Mouse (Mus musculus): ENCODE results near the gene Adam8. TPM values are rescaled to one million over a fixed set of nuclear protein-coding genes. Genes with fewer than 3 reads are reported as not detected.
A peak's percentile ranks its signal among the peaks of the same experiment; 100 is the strongest.

Gene Adam8
- polyA plus RNA-seq, 1 experiment from 2014 or later = 2.4 TPM

- Histone ChIP-seq H3K4me1 (ENCODE audit: control insufficient read depth, insufficient read depth, low read length) (peaks cover 9% of the 10 kb centered on the region), H3K9me3 (ENCODE audit: control insufficient read depth, low read length) (no peaks in the 10 kb centered on the region), H3K27me3 (replicated peaks; ENCODE audit: control insufficient read depth, insufficient read depth, low read length) (no peaks in the 10 kb centered on the region), H3K4me3 (ENCODE audit: low read depth, low read length) (no peak overlapping the region), H3K27ac (replicated peaks; ENCODE audit: low read depth, low read length) (no peak overlapping the region), H3K9ac (ENCODE audit: low read depth, low read length) (no peak overlapping the region), H3K4me2 (ENCODE audit: low read depth, low read length) (no peak overlapping the region), H3K36me3 (ENCODE audit: control insufficient read depth, insufficient read depth, low read length) (no peaks in the 10 kb centered on the region)
- no peak for ATAC-seq (ENCODE audit: low read depth)
- DNase-seq (ENCODE audit: low spot score) = no peak
- 86% methylated on average over 10 of the region's 10 CpGs for WGBS
Measured at GRCm38 (mm10) chr7:139974307-139974706, 18.1 kb downstream of the Adam8 start.

- Histone ChIP-seq H3K27ac (replicated peaks; ENCODE audit: low read depth, low read length) (no peak overlapping the region), H3K4me3 (ENCODE audit: low read depth, low read length) (no peak overlapping the region), H3K4me1 (ENCODE audit: control insufficient read depth, insufficient read depth, low read length) (peaks cover under 1% of the 10 kb centered on the region; the same call in 1 of the 2 replicates), H3K4me2 (ENCODE audit: low read depth, low read length) (no peak overlapping the region), H3K9ac (ENCODE audit: low read depth, low read length) (no peak overlapping the region), H3K9me3 (ENCODE audit: control insufficient read depth, low read length) (no peaks in the 10 kb centered on the region), H3K27me3 (replicated peaks; ENCODE audit: control insufficient read depth, insufficient read depth, low read length) (no peaks in the 10 kb centered on the region), H3K36me3 (ENCODE audit: control insufficient read depth, insufficient read depth, low read length) (no peaks in the 10 kb centered on the region)
- DNase-seq (ENCODE audit: low spot score) (no peak), ATAC-seq (ENCODE audit: low read depth) (no peak)
Measured at GRCm38 (mm10) chr7:139972923-139973331, 19.4 kb downstream of the Adam8 start.

- Histone ChIP-seq H3K36me3 (ENCODE audit: control insufficient read depth, insufficient read depth, low read length) (no peaks in the 10 kb centered on the region), H3K9ac (ENCODE audit: low read depth, low read length) (no peak overlapping the region), H3K4me3 (ENCODE audit: low read depth, low read length) (no peak overlapping the region), H3K4me2 (ENCODE audit: low read depth, low read length) (no peak overlapping the region), H3K4me1 (ENCODE audit: control insufficient read depth, insufficient read depth, low read length) (no peaks in the 10 kb centered on the region), H3K27me3 (replicated peaks; ENCODE audit: control insufficient read depth, insufficient read depth, low read length) (no peaks in the 10 kb centered on the region), H3K27ac (replicated peaks; ENCODE audit: low read depth, low read length) (no peak overlapping the region), H3K9me3 (ENCODE audit: control insufficient read depth, low read length) (no peaks in the 10 kb centered on the region)
- DNase-seq (ENCODE audit: low spot score) = no peak
- 70% methylated on average over 6 of the region's 6 CpGs for WGBS
- ATAC-seq (ENCODE audit: low read depth) = no peak
Measured at GRCm38 (mm10) chr7:139971436-139971835, 20.9 kb downstream of the Adam8 start.

- ATAC-seq (ENCODE audit: low read depth) (peak; percentile 41; the same call in 1 of the 2 replicates), DNase-seq (ENCODE audit: low spot score) (no peak)
- WGBS = 67% methylated on average over 5 of the region's 5 CpGs
- Histone ChIP-seq H3K4me2 (ENCODE audit: low read depth, low read length) (no peak overlapping the region), H3K27me3 (replicated peaks; ENCODE audit: control insufficient read depth, insufficient read depth, low read length) (no peaks in the 10 kb centered on the region), H3K4me1 (ENCODE audit: control insufficient read depth, insufficient read depth, low read length) (no peaks in the 10 kb centered on the region), H3K27ac (replicated peaks; ENCODE audit: low read depth, low read length) (no peak overlapping the region), H3K9me3 (ENCODE audit: control insufficient read depth, low read length) (no peaks in the 10 kb centered on the region), H3K36me3 (ENCODE audit: control insufficient read depth, insufficient read depth, low read length) (no peaks in the 10 kb centered on the region), H3K9ac (ENCODE audit: low read depth, low read length) (no peak overlapping the region), H3K4me3 (ENCODE audit: low read depth, low read length) (no peak overlapping the region)
Measured at GRCm38 (mm10) chr7:139970979-139971378, 21.4 kb downstream of the Adam8 start.

- Histone ChIP-seq H3K36me3 (ENCODE audit: control insufficient read depth, insufficient read depth, low read length) (no peaks in the 10 kb centered on the region), H3K4me2 (ENCODE audit: low read depth, low read length) (no peak overlapping the region), H3K4me1 (ENCODE audit: control insufficient read depth, insufficient read depth, low read length) (no peaks in the 10 kb centered on the region), H3K27me3 (replicated peaks; ENCODE audit: control insufficient read depth, insufficient read depth, low read length) (no peaks in the 10 kb centered on the region), H3K9ac (ENCODE audit: low read depth, low read length) (no peak overlapping the region), H3K4me3 (ENCODE audit: low read depth, low read length) (no peak overlapping the region), H3K9me3 (ENCODE audit: control insufficient read depth, low read length) (no peaks in the 10 kb centered on the region), H3K27ac (replicated peaks; ENCODE audit: low read depth, low read length) (no peak overlapping the region)
- ATAC-seq (ENCODE audit: low read depth) (peak; percentile 77), DNase-seq (ENCODE audit: low spot score) (peak; percentile 54)
- WGBS = 73% methylated on average over 10 of the region's 10 CpGs
Measured at GRCm38 (mm10) chr7:139970216-139970919, 22.0 kb downstream of the Adam8 start.

GRCm38 (mm10) chr7:139969348-139970130, 22.8 kb downstream of the Adam8 start:
- peak; percentile 77 for DNase-seq (ENCODE audit: low spot score)
- Histone ChIP-seq H3K27ac (replicated peaks; ENCODE audit: low read depth, low read length) (no peak overlapping the region), H3K9me3 (ENCODE audit: control insufficient read depth, low read length) (no peaks in the 10 kb centered on the region), H3K36me3 (ENCODE audit: control insufficient read depth, insufficient read depth, low read length) (no peaks in the 10 kb centered on the region), H3K9ac (ENCODE audit: low read depth, low read length) (no peak overlapping the region), H3K4me2 (ENCODE audit: low read depth, low read length) (no peak overlapping the region), H3K4me1 (ENCODE audit: control insufficient read depth, insufficient read depth, low read length) (no peaks in the 10 kb centered on the region), H3K27me3 (replicated peaks; ENCODE audit: control insufficient read depth, insufficient read depth, low read length) (no peaks in the 10 kb centered on the region), H3K4me3 (ENCODE audit: low read depth, low read length) (no peak overlapping the region)
- no peak for ATAC-seq (ENCODE audit: low read depth)
- 16% methylated on average over 9 of the region's 10 CpGs for WGBS

- H3K9me3 ChIP-seq (ENCODE audit: control insufficient read depth, low read length) = no peaks in the 10 kb centered on the region
- no peak overlapping the region for H3K4me3 ChIP-seq (ENCODE audit: low read depth, low read length)
- no peaks in the 10 kb centered on the region for H3K27me3 ChIP-seq (replicated peaks; ENCODE audit: control insufficient read depth, insufficient read depth, low read length)
- WGBS = 38% methylated on average over 5 of the region's 5 CpGs
- no peak overlapping the region for H3K27ac ChIP-seq (replicated peaks; ENCODE audit: low read depth, low read length)
- no peak for DNase-seq (ENCODE audit: low spot score)
- H3K4me2 ChIP-seq (ENCODE audit: low read depth, low read length) = no peak overlapping the region
- ATAC-seq (ENCODE audit: low read depth) = no peak
- no peaks in the 10 kb centered on the region for H3K36me3 ChIP-seq (ENCODE audit: control insufficient read depth, insufficient read depth, low read length)
- H3K4me1 ChIP-seq (ENCODE audit: control insufficient read depth, insufficient read depth, low read length) = no peaks in the 10 kb centered on the region
- no peak overlapping the region for H3K9ac ChIP-seq (ENCODE audit: low read depth, low read length)
Measured at GRCm38 (mm10) chr7:139968428-139968827, 23.9 kb downstream of the Adam8 start.

- Histone ChIP-seq H3K27ac (replicated peaks; ENCODE audit: low read depth, low read length) (no peak overlapping the region), H3K36me3 (ENCODE audit: control insufficient read depth, insufficient read depth, low read length) (no peaks in the 10 kb centered on the region), H3K27me3 (replicated peaks; ENCODE audit: control insufficient read depth, insufficient read depth, low read length) (no peaks in the 10 kb centered on the region), H3K4me1 (ENCODE audit: control insufficient read depth, insufficient read depth, low read length) (no peaks in the 10 kb centered on the region), H3K4me2 (ENCODE audit: low read depth, low read length) (no peak overlapping the region), H3K4me3 (ENCODE audit: low read depth, low read length) (no peak overlapping the region), H3K9me3 (ENCODE audit: control insufficient read depth, low read length) (no peaks in the 10 kb centered on the region), H3K9ac (ENCODE audit: low read depth, low read length) (no peak overlapping the region)
- no peak for ATAC-seq (ENCODE audit: low read depth)
- no peak for DNase-seq (ENCODE audit: low spot score)
- 15% methylated on average over 4 of the region's 4 CpGs for WGBS
Measured at GRCm38 (mm10) chr7:139967175-139967574, 25.2 kb downstream of the Adam8 start.

Measured in embryonic facial prominence, embryonic 14.5 days (tissue).